Mouse (Mus musculus) myocyte (in vitro differentiated cells): Measurements from ENCODE around the gene Tfe3. TPM values are rescaled to one million over a fixed set of nuclear protein-coding genes. Genes with fewer than 3 reads are reported as not detected.
A peak's percentile ranks its signal among the peaks of the same experiment; 100 is the strongest.

Experiments
- H3K27me3 ChIP-seq: one replicate; pipeline ENCODE4 v1.6.1; 2011; ENCODE audit not compliant: control insufficient read depth, insufficient read depth, insufficient read length
- H3K36me3 ChIP-seq: one replicate; pipeline ENCODE4 v1.6.1; 2011; ENCODE audit not compliant: control insufficient read depth, insufficient read depth
- H3K4me2 ChIP-seq: one replicate; pipeline ENCODE4 v1.6.1; 2011; ENCODE audit warnings: low read depth, control low read depth
- H3K4me3 ChIP-seq: one replicate; pipeline ENCODE4 v1.5.1; 2011; ENCODE audit warnings: mild to moderate bottlenecking, control low read depth, moderate library complexity
- H3K79me2 ChIP-seq: one replicate; pipeline ENCODE4 v1.6.1; 2011; ENCODE audit not compliant: control insufficient read depth, insufficient read depth
- H3ac ChIP-seq: one replicate; pipeline ENCODE4 v1.6.1; 2011; ENCODE audit not compliant: control insufficient read depth, insufficient read length
- CEBPB ChIP-seq: IDR thresholded peaks from 2 replicates; pipeline ENCODE4 v1.6.1; 2011; ENCODE audit warnings: mild to moderate bottlenecking, moderate library complexity; ENCODE audit not compliant: poor library complexity, insufficient read depth, severe bottlenecking
- E2F4 ChIP-seq: IDR thresholded peaks from one replicate; pipeline ENCODE4 v1.6.1; 2011; ENCODE audit warnings: mild to moderate bottlenecking, control low read depth, moderate library complexity; ENCODE audit not compliant: insufficient read depth
- MAX ChIP-seq: IDR thresholded peaks from one replicate; pipeline ENCODE4 v1.6.1; 2011; ENCODE audit warnings: low read depth, mild to moderate bottlenecking, control low read depth
- MYOD1 ChIP-seq, 3 experiments: IDR thresholded peaks; one replicate each; pipeline ENCODE4 v1.6.1; 2011; ENCODE audit warnings: control low read depth in 2 of 3, low read depth in 2 of 3, mild to moderate bottlenecking in 2 of 3, moderate library complexity in 1 of 3; ENCODE audit not compliant: insufficient read length in 2 of 3, control insufficient read depth in 1 of 3
- MYOG ChIP-seq, 3 experiments: IDR thresholded peaks; one replicate each; pipeline ENCODE4 v1.6.1; 2011; ENCODE audit warnings: control low read depth in 2 of 3, low read depth in 2 of 3, mild to moderate bottlenecking in 2 of 3; ENCODE audit not compliant: insufficient read length in 2 of 3, control insufficient read depth in 1 of 3, insufficient read depth in 1 of 3
- POLR2A ChIP-seq: IDR thresholded peaks from one replicate; pipeline ENCODE4 v1.6.1; 2011; ENCODE audit warnings: low read depth, mild to moderate bottlenecking, control low read depth, moderate library complexity; ENCODE audit not compliant: insufficient read length
- POLR2AphosphoS2 ChIP-seq: IDR thresholded peaks from one replicate; pipeline ENCODE4 v1.6.1; 2011; ENCODE audit warnings: low read depth, control low read depth; ENCODE audit not compliant: insufficient read length
- REST ChIP-seq: IDR thresholded peaks from one replicate; pipeline ENCODE4 v1.6.1; 2011; ENCODE audit warnings: mild to moderate bottlenecking, control low read depth, moderate library complexity; ENCODE audit not compliant: insufficient read depth, insufficient read length
- SRF ChIP-seq: IDR thresholded peaks from one replicate; pipeline ENCODE4 v1.6.1; 2011; ENCODE audit warnings: low read depth; ENCODE audit not compliant: control insufficient read depth, insufficient read length
- TCF12 ChIP-seq: IDR thresholded peaks from one replicate; pipeline ENCODE4 v1.6.1; 2011; ENCODE audit warnings: mild to moderate bottlenecking, control low read depth; ENCODE audit not compliant: poor library complexity, insufficient read depth, severe bottlenecking
- TCF3 ChIP-seq: IDR thresholded peaks from one replicate; pipeline ENCODE4 v1.6.1; 2011; ENCODE audit warnings: low read depth, control low read depth; ENCODE audit not compliant: insufficient read length
- USF1 ChIP-seq: IDR thresholded peaks from one replicate; pipeline ENCODE4 v1.6.1; 2011; ENCODE audit warnings: low read depth, mild to moderate bottlenecking, control low read depth, moderate library complexity
- polyA plus RNA-seq: library from polyadenylated mRNA; unstranded; fragments of >200 nt; fragmentation: generic; extraction: Trizol; gene quantifications from one replicate; pipeline ENCODE4 v1.2.1, GENCODE M21; 2012; ENCODE audit warnings: missing spikeins

Tfe3 gene
- polyA plus RNA-seq, 1 experiment: 31.9 TPM

DNA sequence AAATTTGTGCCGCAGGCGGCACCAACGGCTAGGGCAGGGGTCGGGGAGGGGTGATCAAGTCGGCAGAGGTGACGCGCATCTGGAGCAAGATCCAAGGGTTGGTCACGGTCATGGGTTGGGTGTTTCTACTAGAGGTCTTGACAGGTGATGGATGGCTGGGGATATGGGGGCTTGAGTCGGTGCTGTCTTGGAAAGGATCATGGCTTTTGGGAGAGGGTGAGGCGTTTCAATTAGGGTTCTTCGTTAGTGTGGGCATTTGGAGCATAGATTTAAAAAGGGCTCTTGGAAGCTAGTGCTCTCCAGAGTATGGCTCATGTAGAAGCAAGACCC, 40.1 kb upstream of the Tfe3 start:
- H3K4me2 ChIP-seq: peak overlapping the region; percentile 68
- H3K36me3 ChIP-seq: no peaks in the 10 kb centered on the region
- peak overlapping the region; percentile 35 for H3ac ChIP-seq
- H3K4me3 ChIP-seq: peak overlapping the region; percentile 63
- H3K79me2 ChIP-seq: peaks cover 8% of the 10 kb centered on the region
- TF ChIP-seq POLR2AphosphoS2: no peak
- peak; percentile 37 for TF ChIP-seq POLR2A
- TF ChIP-seq MYOD1 (IDR thresholded peaks at IDR 0.05; ENCODE audit: control insufficient read depth in 1 of 3, insufficient read length in 2 of 3, low read depth in 2 of 3): no peak
- no peaks in the 10 kb centered on the region for H3K27me3 ChIP-seq

DNA sequence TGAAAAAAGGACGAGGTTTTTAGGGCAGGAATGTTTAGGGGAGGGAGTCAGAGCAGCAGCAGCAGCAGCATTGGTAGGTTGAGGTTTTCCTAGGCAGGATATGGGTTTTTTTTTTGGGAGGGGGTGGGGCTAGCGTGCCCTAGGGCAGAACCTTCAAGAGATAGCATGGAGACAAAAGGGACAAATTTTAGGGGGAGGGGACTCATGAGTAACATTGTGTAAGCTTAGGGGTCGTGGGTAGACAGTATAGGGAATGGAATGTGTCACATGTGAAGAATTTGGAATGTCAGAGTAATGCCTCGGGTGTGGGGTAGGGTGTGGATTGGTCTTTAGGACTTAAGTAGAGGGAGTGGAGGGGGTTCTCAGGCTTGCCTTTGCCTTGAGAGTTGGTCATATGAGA, 39.7 kb upstream of the Tfe3 start:
- no peaks in the 10 kb centered on the region for H3K27me3 ChIP-seq
- TF ChIP-seq MYOG (IDR thresholded peaks at IDR 0.05; ENCODE audit: control insufficient read depth in 1 of 3, insufficient read depth in 1 of 3, insufficient read length in 2 of 3, low read depth in 2 of 3): no peak
- no peak for TF ChIP-seq POLR2AphosphoS2
- TF ChIP-seq REST: no peak
- TF ChIP-seq SRF: no peak
- TF ChIP-seq USF1: no peak
- no peak for TF ChIP-seq TCF3
- TF ChIP-seq TCF12: no peak
- no peak for TF ChIP-seq POLR2A
- TF ChIP-seq E2F4: no peak
- TF ChIP-seq CEBPB: no peak
- TF ChIP-seq MYOD1 (IDR thresholded peaks at IDR 0.05; ENCODE audit: control insufficient read depth in 1 of 3, insufficient read length in 2 of 3, low read depth in 2 of 3): no peak
- TF ChIP-seq MAX: no peak
- no peaks in the 10 kb centered on the region for H3K36me3 ChIP-seq
- H3K4me3 ChIP-seq: peak overlapping the region; percentile 63
- peak overlapping the region; percentile 68 for H3K4me2 ChIP-seq
- peak overlapping the region; percentile 35 for H3ac ChIP-seq
- peaks cover 8% of the 10 kb centered on the region for H3K79me2 ChIP-seq

GRCm38 (mm10) chrX:7724135-7724534, 38.2 kb upstream of the Tfe3 start:
- Histone ChIP-seq H3K4me3 (no peak overlapping the region), H3K36me3 (no peaks in the 10 kb centered on the region), H3K4me2 (no peak overlapping the region), H3K27me3 (no peaks in the 10 kb centered on the region), H3K79me2 (peaks cover 8% of the 10 kb centered on the region), H3ac (no peak overlapping the region)
- TF ChIP-seq POLR2A: no peak

DNA sequence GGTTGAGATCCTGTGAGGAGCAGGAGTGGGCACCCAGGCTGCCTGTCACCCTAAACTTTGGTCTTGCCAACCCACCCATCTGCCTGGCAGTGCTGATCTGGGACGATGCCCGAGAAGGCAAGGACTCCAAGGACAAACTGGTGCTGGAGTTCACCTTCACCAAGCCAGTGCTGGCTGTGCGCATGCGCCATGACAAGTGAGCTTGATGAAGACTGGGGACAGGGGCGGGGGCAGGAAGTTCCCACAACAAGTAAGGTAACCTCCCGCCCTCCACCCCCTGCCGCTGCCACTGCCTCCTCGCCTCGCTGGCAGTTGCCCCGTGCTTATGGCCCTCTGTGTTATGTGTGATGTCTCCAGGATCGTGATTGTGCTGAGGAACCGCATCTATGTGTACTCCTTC, 36.5 kb upstream of the Tfe3 start:
- no peaks in the 10 kb centered on the region for H3K36me3 ChIP-seq
- H3K4me2 ChIP-seq: no peak overlapping the region
- no peak overlapping the region for H3K4me3 ChIP-seq
- H3ac ChIP-seq: no peak overlapping the region
- no peaks in the 10 kb centered on the region for H3K27me3 ChIP-seq
- TF ChIP-seq TCF12 (no peak), SRF (no peak), E2F4 (no peak), MYOD1 (IDR thresholded peaks at IDR 0.05; ENCODE audit: control insufficient read depth in 1 of 3, insufficient read length in 2 of 3, low read depth in 2 of 3) (no peak), USF1 (no peak), CEBPB (no peak), REST (no peak), MYOG (IDR thresholded peaks at IDR 0.05; ENCODE audit: control insufficient read depth in 1 of 3, insufficient read depth in 1 of 3, insufficient read length in 2 of 3, low read depth in 2 of 3) (no peak)
- peaks cover 8% of the 10 kb centered on the region for H3K79me2 ChIP-seq

- Histone ChIP-seq H3K36me3 (no peaks in the 10 kb centered on the region), H3K79me2 (peaks cover 8% of the 10 kb centered on the region), H3ac (no peak overlapping the region), H3K4me2 (no peak overlapping the region), H3K4me3 (no peak overlapping the region), H3K27me3 (no peaks in the 10 kb centered on the region)
- TF ChIP-seq E2F4 (no peak), MAX (no peak), USF1 (no peak), TCF3 (no peak), POLR2AphosphoS2 (no peak), MYOG (IDR thresholded peaks at IDR 0.05; ENCODE audit: control insufficient read depth in 1 of 3, insufficient read depth in 1 of 3, insufficient read length in 2 of 3, low read depth in 2 of 3) (no peak), REST (no peak), CEBPB (0 out of 2 replicates have a peak, but pooled peaks have one; percentile 29), SRF (no peak)
These were observed 35.2 kb upstream of the Tfe3 start for GRCm38 (mm10) chrX:7727176-7727575.
